Mouse (Mus musculus) liver, postnatal 0 days (tissue): ENCODE results near the gene Bbs2.

Source experiments
- CTCF ChIP-seq: sonication (generic); IDR thresholded peaks from 2 replicates; pipeline ENCODE4 v1.5.1; 2016; ENCODE audit warnings: antibody characterized with exemption, low read depth
- EP300 ChIP-seq: IDR thresholded peaks from 2 replicates; pipeline ENCODE4 v1.6.1; 2016; ENCODE audit warnings: antibody characterized with exemption, low read depth, mild to moderate bottlenecking

- TF ChIP-seq CTCF (peak; percentile 66), EP300 (no peak)
These were observed at the start of gene Bbs2 for GRCm38 (mm10) chr8:94098081-94098974.
